Mouse (Mus musculus) Patski (cell line): Measurements from ENCODE around the gene Olfr1031. TPM values are rescaled to one million over a fixed set of nuclear protein-coding genes. Genes with fewer than 3 reads are reported as not detected.
"Not testable (repeated sequence)": the region's sequence is repeated elsewhere in the genome, so short reads cannot be mapped to it uniquely, and the experiment has no call there.

Source experiments
- ATAC-seq: fragments of 100-300 bp; one replicate; pipeline ENCODE4 v1.8.0; 2021
- CTCF ChIA-PET: fragments of 350-600 bp; sonication (Branson Sonifier 250); formaldehyde crosslinking; loops from one replicate; lab custom pipeline; 2022; ENCODE audit warnings: inconsistent platforms; lab: Charles Lee
- POLR2A ChIA-PET: fragments of 350-600 bp; sonication (Branson Sonifier 250); formaldehyde crosslinking; loops from one replicate; lab custom pipeline; 2022; ENCODE audit warnings: antibody characterized with exemption, inconsistent platforms; lab: Charles Lee
- DNase-seq: peaks from one replicate; pipeline ENCODE4 v3.0.0-alpha.2; 2011; ENCODE audit warnings: low read depth, low spot score
- H3K27me3 ChIP-seq: fragments of 371-371 bp; one replicate; pipeline ENCODE4 v1.5.1; 2021
- CTCF ChIP-seq: fragments of 100-300 bp; IDR thresholded peaks from one replicate; pipeline ENCODE4 v1.5.1; 2021
- in situ Hi-C: fragments of 300-500 bp; cut with MboI; formaldehyde crosslinking; loops from 3 replicates; pipeline ENCODE4 v1.11.1; 2018; ENCODE audit warnings: low pct_unique_long_range_greater_than_20kb, mixed read lengths
- polyA plus RNA-seq: library from polyadenylated mRNA; unstranded; gene quantifications from one replicate; pipeline ENCODE4 v1.2.3, GENCODE M21; 2021

The Olfr1031 gene
- not detected for polyA plus RNA-seq

DNA sequence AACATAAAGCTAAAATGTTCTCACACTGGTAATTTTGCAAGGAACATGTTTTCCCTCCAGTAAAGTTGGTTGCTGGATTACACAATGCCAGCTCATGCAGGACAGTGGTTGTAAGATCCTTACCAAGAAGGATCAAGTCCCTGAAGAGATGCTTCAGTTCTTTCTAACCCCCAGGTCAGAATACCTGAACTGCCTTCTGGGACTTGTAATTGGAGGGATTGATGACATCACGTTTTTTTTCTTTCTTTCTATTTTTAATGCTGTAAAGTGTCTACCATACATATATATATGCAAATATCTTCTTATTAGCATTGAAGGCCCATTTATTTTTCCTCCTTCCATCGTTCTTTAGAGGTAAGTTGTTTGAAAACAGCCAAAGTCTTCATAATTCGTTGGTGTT, at the start of gene Olfr1031:
Olfr1031 (plus strand) TSS at position 301 of the 400 bp plus-strand sequence.
- H3K27me3 ChIP-seq: no peaks in the 10 kb centered on the region
- no peak for ATAC-seq
- no peak for TF ChIP-seq CTCF
- ChIA-PET CTCF (no interaction called here), POLR2A (no interaction called here)
- in situ Hi-C loops: no loop called here
- no peak for DNase-seq

- CTCF ChIA-PET: no interaction called here
- in situ Hi-C loops: no loop called here
- H3K27me3 ChIP-seq: no peaks in the 10 kb centered on the region
- POLR2A ChIA-PET: no interaction called here
- ATAC-seq (no peak), DNase-seq (no peak)
- no peak for TF ChIP-seq CTCF
Observed at GRCm38 (mm10) chr2:85950137-85950536, 40.0 kb upstream of the Olfr1031 start, which contains the start of gene Olfr1028. Gene Olfr1028, plus strand, starts transcription at chr2:85950437.

GRCm38 (mm10) chr2:85973595-85973994, 16.5 kb upstream of the Olfr1031 start, which contains the start of gene Olfr1029:
Gene Olfr1029, plus strand, starts transcription at chr2:85973895.
- TF ChIP-seq CTCF: no peak
- CTCF ChIA-PET: no interaction called here
- in situ Hi-C loops: no loop called here
- POLR2A ChIA-PET: no interaction called here
- no peak for DNase-seq
- H3K27me3 ChIP-seq: no peaks in the 10 kb centered on the region
- no peak for ATAC-seq

DNA sequence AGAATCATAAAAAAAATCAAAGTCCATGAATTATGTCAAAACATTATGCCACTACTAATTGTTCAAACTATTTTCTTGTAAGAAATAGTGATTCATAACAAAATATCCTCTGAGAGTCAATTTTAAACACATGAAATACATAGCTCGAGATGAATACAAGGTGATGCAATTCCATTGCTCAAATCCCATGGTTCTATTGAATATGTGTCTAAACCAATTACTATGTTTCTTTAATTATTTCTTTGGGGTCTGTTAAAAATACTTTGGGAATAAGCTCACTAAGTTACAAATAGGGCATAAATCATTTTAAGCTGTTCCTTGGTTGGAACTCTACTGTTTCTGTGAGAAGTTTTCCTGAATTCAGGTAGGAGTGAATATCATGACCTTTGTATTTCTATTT, 11.1 kb upstream of the Olfr1031 start, which contains the start of gene Olfr1030:
Olfr1030 (plus strand) TSS at position 301 of the 400 bp plus-strand sequence.
- no peaks in the 10 kb centered on the region for H3K27me3 ChIP-seq
- ChIA-PET POLR2A (no interaction called here), CTCF (no interaction called here)
- no peak for ATAC-seq
- no peak for TF ChIP-seq CTCF
- in situ Hi-C loops: no loop called here
- DNase-seq: no peak

DNA sequence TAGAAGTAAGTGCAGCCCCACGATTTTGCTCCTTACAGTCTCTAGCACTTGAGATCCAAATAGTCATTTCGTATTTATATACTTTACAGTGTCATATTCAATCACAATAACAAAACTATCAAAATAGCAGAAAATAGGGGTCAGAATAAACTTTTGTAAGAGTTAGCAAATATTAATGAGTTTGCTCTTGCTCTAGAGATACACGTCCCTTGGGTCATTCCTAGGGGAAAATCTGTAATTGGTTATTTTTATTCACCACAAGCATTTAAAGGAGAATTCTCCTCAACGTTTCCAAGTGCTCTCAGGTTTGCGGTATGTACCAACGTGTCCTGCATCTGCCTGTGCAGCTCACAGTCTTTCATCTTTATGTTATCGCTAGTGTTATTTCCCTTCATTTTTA, 15.1 kb downstream of the Olfr1031 start, which contains the start of gene Olfr1032:
Olfr1032 (plus strand) TSS at position 301 of the 400 bp plus-strand sequence.
- POLR2A ChIA-PET: no interaction called here
- no peak for ATAC-seq
- no peak for DNase-seq
- in situ Hi-C loops: no loop called here
- no peak for TF ChIP-seq CTCF
- H3K27me3 ChIP-seq: no peaks in the 10 kb centered on the region
- CTCF ChIA-PET: no interaction called here

DNA sequence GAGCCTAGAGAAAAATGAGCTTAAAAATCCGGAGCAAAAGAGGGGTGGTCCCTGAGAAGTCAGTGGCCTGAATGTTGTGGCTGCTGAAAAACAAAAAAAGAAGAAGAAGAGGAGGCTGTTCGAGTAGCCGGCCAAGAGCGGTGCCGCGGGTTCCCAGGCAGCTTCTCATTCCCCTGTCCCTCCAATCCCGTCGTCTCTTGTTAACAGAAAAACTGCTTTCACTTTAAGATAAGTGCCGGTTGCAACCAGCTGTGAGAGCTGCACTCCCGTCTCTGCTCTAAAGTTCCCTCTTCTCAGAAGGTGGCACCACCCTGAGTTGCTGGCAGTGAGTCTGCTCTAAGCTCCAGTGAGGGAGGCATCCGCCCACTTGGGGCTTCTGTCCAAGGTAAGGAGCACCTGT, 30.3 kb downstream of the Olfr1031 start, which contains the start of gene Olfr1033:
Olfr1033 (plus strand) TSS at position 228 of the 400 bp plus-strand sequence.
- in situ Hi-C loops: not testable (repeated sequence)

DNA sequence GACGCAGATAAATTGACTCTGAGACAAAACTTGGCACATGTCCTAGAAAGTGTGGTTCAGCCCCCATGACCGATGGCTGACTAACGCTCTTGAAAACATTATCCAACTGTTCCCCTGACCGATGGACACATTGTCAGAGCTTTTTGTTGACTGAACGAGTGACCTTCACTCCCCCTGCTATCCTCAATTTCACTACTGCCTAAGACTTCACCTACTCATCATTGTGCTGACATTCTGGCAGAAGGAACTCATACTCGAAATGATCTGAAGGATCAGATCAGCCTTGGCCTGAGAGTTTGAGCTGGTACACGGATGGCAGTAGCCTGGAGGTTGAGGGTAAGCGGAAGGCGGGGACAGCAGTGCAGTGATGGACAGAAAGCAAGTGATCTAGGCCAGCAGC, 31.4 kb downstream of the Olfr1031 start:
- POLR2A ChIA-PET, ATAC-seq, in situ Hi-C loops, CTCF ChIA-PET, DNase-seq, H3K27me3 ChIP-seq: not testable (repeated sequence)

More for the DNA sequence above, 30.3 kb downstream of the Olfr1031 start, which contains the start of gene Olfr1033:
- DNase-seq, ATAC-seq, POLR2A ChIA-PET, CTCF ChIA-PET, H3K27me3 ChIP-seq: not testable (repeated sequence)

Other genes with a start within 250 kb of the Olfr1031 start
- gene Olfr1012, start 227.5 kb upstream of the Olfr1031 start, polyA plus RNA-seq: not detected
- gene Olfr1013, start 223.2 kb upstream of the Olfr1031 start, polyA plus RNA-seq: not detected
- gene Olfr1014, start 217.6 kb upstream of the Olfr1031 start, polyA plus RNA-seq: not detected
- gene Olfr1015, start 208.3 kb upstream of the Olfr1031 start, polyA plus RNA-seq: not detected
- gene Olfr1016, start 187.8 kb upstream of the Olfr1031 start, polyA plus RNA-seq: not detected
- not detected for gene Olfr1018, start 171.8 kb upstream of the Olfr1031 start, polyA plus RNA-seq
- not detected for gene Olfr1019, start 144.8 kb upstream of the Olfr1031 start, polyA plus RNA-seq
- not detected for gene Olfr1020, start 143.3 kb upstream of the Olfr1031 start, polyA plus RNA-seq
- not detected for gene Olfr1022, start 121.7 kb upstream of the Olfr1031 start, polyA plus RNA-seq
- gene Olfr1023, start 104.7 kb upstream of the Olfr1031 start, polyA plus RNA-seq: not detected
- not detected for gene Olfr1024, start 85.3 kb upstream of the Olfr1031 start, polyA plus RNA-seq
- gene Olfr1025-ps1, start 75.1 kb upstream of the Olfr1031 start, polyA plus RNA-seq: not detected
- gene Olfr1026, start 68.7 kb upstream of the Olfr1031 start, polyA plus RNA-seq: not detected
- not detected for gene Olfr1028, start 39.9 kb upstream of the Olfr1031 start, polyA plus RNA-seq
- not detected for gene Olfr1029, start 16.4 kb upstream of the Olfr1031 start, polyA plus RNA-seq
- gene Olfr1030, start 11.0 kb upstream of the Olfr1031 start, polyA plus RNA-seq: not detected
- not detected for gene Olfr1032, start 15.2 kb downstream of the Olfr1031 start, polyA plus RNA-seq
- gene Olfr1033, start 30.3 kb downstream of the Olfr1031 start, polyA plus RNA-seq: not detected
- gene Olfr1034, start 55.6 kb downstream of the Olfr1031 start, polyA plus RNA-seq: not detected
- not detected for gene Olfr1036, start 83.7 kb downstream of the Olfr1031 start, polyA plus RNA-seq
- not detected for gene Olfr1037, start 97.1 kb downstream of the Olfr1031 start, polyA plus RNA-seq
- not detected for gene Olfr1039, start 145.6 kb downstream of the Olfr1031 start, polyA plus RNA-seq
- gene Olfr1040, start 156.4 kb downstream of the Olfr1031 start, polyA plus RNA-seq: not detected
- gene Olfr1042, start 171.5 kb downstream of the Olfr1031 start, polyA plus RNA-seq: not detected
- gene Olfr1043, start 177.2 kb downstream of the Olfr1031 start, polyA plus RNA-seq: not detected
- gene Olfr1044, start 187.5 kb downstream of the Olfr1031 start, polyA plus RNA-seq: not detected
- gene Olfr52, start 195.4 kb downstream of the Olfr1031 start, polyA plus RNA-seq: not detected
- gene Olfr1045, start 212.7 kb downstream of the Olfr1031 start, polyA plus RNA-seq: not detected
- not detected for gene Olfr1046, start 229.0 kb downstream of the Olfr1031 start, polyA plus RNA-seq
- not detected for gene Olfr1047, start 241.1 kb downstream of the Olfr1031 start, polyA plus RNA-seq
- not detected for gene Olfr1048, start 250.0 kb downstream of the Olfr1031 start, polyA plus RNA-seq